Mouse (Mus musculus) retina, postnatal 7 days (tissue): ENCODE measurements at regions not wholly inside any gene's neighbourhood (a gene's known extent, or its start where the extent isn't known, plus 50 kb on each side); places are given as distances from the start of the nearest gene placed in this dataset.
A peak's percentile ranks its signal among the peaks of the same experiment; 100 is the strongest.

Source experiments
- DNase-seq: peaks from one replicate; pipeline ENCODE4 v3.0.0-alpha.2; 2012; ENCODE audit warnings: low read depth, low spot score

- DNase-seq: no peak
Observed at GRCm38 (mm10) chr6:99940118-99940517, 213.9 kb upstream of the Prok2 start.

- DNase-seq: no peak
Observed at GRCm38 (mm10) chr6:99939382-99939781, 213.2 kb upstream of the Prok2 start.

- DNase-seq: no peak
Observed at GRCm38 (mm10) chr6:99938949-99939348, 212.8 kb upstream of the Prok2 start.

GRCm38 (mm10) chr6:99936716-99937115 is 210.5 kb upstream of the Prok2 start:
- no peak for DNase-seq

- DNase-seq: no peak
Observed at GRCm38 (mm10) chr6:99935373-99935772, 209.2 kb upstream of the Prok2 start.

- no peak for DNase-seq
Observed at GRCm38 (mm10) chr6:99934394-99934793, 208.2 kb upstream of the Prok2 start.

DNA sequence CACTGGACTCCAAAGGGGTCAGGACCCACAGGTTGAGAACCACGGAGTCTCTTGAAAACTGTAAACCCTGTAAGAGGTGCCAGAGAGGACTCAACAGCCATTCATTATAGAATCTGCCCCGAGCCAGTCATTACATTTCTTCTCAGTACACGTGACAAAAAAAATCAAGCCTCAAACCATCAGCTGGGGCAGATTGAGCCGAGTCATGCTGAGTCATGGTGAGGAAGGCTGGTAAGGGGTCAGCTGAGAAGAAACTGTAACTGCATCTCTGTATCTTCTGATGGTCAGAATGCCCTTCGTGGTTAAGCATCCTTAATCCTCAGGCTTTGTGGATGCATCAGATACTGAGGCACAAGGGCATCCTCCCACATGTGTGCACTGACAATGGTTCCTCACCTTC is 207.2 kb upstream of the Prok2 start:
- no peak for DNase-seq

GRCm38 (mm10) chr6:99932923-99933322 is 206.7 kb upstream of the Prok2 start:
- DNase-seq: no peak

DNA sequence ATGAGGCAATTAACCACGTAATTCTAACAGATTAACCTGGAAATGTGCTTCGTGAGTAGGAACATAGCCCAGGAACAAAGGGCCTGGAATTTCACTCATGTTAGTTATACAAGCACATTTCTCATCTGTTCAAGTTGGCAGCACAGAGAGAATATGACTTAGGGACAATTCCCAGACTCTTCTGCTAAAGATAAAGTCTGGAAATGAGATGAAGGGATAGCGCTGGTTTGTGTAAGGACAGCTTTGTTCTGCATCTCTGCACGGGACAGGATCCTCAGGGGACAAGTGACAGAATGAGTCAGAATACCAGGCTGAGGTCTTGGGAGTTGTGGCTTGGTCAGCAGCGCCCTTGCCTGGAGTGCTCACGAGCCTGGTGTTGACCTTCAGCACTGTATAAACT is 206.2 kb upstream of the Prok2 start:
- DNase-seq: no peak

DNA sequence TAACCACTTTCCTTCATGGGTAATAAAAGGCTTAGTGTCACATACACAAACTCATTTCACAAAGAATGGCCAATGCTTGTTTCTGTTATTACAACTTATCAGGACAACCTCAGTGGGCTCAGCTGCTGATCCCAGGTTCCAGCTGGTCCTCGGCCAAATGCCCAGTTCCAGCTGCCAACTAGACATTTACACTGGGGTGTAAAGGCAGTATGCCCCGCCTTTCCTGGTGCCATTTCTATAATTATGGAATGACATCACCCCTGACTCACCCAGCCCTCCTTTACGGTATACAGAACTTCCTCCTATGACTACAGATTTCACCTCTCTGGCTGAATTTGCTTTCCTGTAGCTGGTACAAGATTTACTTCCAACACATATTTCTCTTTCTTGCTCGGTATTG is 205.4 kb upstream of the Prok2 start:
- DNase-seq: no peak

DNA sequence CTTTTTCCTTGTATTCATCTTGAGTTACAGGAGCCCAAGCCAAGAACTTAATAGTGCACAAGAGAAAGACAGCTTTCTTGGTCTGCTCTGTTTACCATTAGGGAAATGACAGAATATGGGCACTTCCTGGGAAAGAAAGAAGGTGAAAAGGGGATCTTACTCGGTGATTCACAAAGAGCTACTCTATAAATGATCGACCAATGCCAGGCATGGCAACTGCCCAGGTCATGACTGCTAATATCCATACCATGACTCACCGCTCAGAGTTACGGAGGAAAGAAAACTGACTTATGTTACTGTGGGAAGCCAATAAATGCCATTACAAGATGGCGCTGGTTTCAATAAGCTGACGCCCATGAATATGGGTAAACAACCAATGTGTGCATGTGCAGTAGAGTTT is 204.1 kb upstream of the Prok2 start:
- DNase-seq: no peak

DNA sequence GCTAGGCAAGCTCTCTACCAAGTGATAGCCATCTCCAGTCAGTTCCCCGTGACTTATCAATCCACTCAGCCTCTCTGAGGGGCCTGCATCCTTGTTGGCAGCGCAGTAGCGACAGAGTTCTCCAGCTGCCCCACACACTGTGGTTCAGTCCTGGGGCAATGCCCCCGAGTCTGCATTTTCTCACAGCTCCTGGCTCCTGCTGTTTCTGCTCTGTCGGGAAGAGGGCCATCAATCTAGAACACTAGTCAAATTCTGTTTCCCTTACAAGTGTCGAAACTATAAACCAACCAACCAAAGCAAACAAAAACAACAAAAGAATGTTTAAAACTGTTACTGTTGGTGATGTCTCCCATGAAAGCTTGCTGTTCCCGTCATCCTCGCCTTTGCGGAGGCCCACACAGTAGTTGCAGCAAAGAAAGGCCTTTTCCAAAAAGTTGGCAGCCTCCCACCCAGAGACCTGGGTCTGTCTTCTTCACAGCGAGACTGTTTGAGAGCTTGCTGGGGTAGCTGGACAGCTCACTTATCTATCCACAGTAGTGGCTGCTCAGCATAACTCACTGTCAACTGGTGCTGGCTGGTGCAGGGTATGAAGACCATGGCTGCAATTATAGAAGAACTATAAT is 201.9 kb upstream of the Prok2 start:
- no peak for DNase-seq

- DNase-seq: no peak
Observed at GRCm38 (mm10) chr6:99924181-99924580, 198.0 kb upstream of the Prok2 start.

- no peak for DNase-seq
Observed at GRCm38 (mm10) chr6:99921966-99922365, 195.8 kb upstream of the Prok2 start.

- DNase-seq: no peak
Observed at GRCm38 (mm10) chr6:99919816-99920562, 193.8 kb upstream of the Prok2 start.

- no peak for DNase-seq
Observed at GRCm38 (mm10) chr6:99918351-99918750, 192.2 kb upstream of the Prok2 start.

DNA sequence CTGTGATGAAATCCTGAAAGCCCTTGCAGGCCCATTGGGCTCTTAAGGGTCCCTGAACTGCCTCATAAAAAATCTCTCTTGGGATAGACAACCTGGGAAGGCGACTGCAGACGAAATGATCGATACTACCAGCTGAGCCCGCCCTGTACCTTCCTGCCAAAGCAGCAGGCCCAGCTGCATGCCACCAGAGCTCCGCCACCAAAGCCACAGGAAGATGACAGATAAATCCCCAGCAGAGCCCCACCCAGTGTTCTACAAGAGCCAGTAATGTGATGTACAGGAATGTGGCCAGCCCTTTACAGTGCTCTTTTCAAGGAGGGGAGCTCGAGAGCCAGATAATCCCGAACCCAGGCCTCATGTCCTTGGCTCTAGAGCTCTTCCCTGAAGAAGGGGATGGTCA is 183.7 kb upstream of the Prok2 start:
- DNase-seq: no peak

- DNase-seq: no peak
Observed at GRCm38 (mm10) chr6:99909459-99909858, 183.3 kb upstream of the Prok2 start.

GRCm38 (mm10) chr6:99908066-99908465 is 181.9 kb upstream of the Prok2 start:
- DNase-seq: no peak

DNA sequence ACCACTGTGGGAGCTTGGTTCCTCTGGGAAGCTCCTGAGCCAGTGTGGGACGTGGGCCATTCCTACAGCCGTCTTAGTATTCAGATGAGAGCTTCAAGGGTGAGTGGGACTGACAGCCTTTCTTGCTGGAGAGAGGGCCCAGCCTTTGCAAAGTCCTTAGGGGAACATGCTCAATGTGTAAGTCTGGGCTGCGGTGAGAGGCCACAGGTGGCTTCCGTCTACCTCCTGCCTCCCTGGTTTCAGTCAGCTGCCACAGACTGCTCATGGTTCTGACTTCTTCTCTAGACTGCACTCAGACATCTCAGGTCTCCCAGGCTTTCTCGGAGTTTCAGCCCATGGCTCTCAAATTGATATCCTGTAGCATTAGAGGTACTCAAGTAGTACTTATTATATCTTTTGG is 179.0 kb upstream of the Prok2 start:
- DNase-seq: no peak

- no peak for DNase-seq
Observed at GRCm38 (mm10) chr6:99904607-99905006, 178.4 kb upstream of the Prok2 start.

GRCm38 (mm10) chr6:99904044-99904443 is 177.9 kb upstream of the Prok2 start:
- DNase-seq: peak; percentile 53

GRCm38 (mm10) chr6:99901564-99901963 is 175.4 kb upstream of the Prok2 start:
- no peak for DNase-seq

- DNase-seq: no peak
Observed at GRCm38 (mm10) chr6:99901146-99901545, 175.0 kb upstream of the Prok2 start.
